ENCODE assay signal across 8 mouse cellular contexts in the genomic region with DNA sequence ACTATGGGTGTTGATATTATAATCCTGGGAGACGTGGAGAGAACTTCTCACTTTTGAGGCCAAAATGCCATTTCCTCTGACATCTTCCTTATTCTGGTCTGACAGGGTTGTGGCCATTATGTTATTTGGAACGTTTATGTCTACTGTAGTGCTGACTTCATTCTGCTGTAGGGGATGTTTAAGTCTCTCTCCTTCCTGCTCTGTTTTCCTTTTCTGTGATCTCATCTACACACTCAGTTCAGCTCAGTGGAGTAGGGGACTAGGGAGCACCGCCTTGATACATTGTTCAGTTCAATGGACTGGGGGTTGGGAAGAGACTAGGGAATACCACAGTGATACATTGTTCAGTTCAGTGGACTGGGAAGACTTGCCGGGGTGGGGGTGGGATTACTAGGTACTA. TPM values are rescaled to one million over a fixed set of nuclear protein-coding genes. Genes with fewer than 3 reads are reported as not detected.
A peak's percentile ranks its signal among the peaks of the same experiment; 100 is the strongest.
DNase-seq lines count a peak whose midpoint lies in the region; ATAC-seq and TF ChIP-seq lines count a peak whose summit lies in the region.

No protein-coding gene starts in this region.

- no peak overlapping the region for H3K4me2 ChIP-seq in midbrain, embryonic 13.5 days (replicated peaks)
- H3K4me2 ChIP-seq in midbrain, embryonic 16.5 days (ENCODE audit: low read length): no peak overlapping the region
- H3K4me2 ChIP-seq in hindbrain, postnatal 0 days (ENCODE audit: low read depth, low read length): no peak overlapping the region

- no peak for TF ChIP-seq POLR2A in heart, adult 2 months (IDR thresholded peaks at IDR 0.05; ENCODE audit: insufficient read depth, low read depth, low read length)
- no peak for TF ChIP-seq POLR2A in small intestine, adult 2 months (IDR thresholded peaks at IDR 0.05; ENCODE audit: low read depth, low read length)

- ATAC-seq in midbrain, embryonic 13.5 days: peak; percentile 51; the same call in 1 of the 2 replicates
- no peak for ATAC-seq in midbrain, embryonic 16.5 days
- peak; percentile 51; the same call in 1 of the 2 replicates for ATAC-seq in hindbrain, postnatal 0 days

- no peaks in the 10 kb centered on the region; the same call in 1 of the 2 replicates for H3K9me3 ChIP-seq in midbrain, embryonic 13.5 days
- no peaks in the 10 kb centered on the region for H3K9me3 ChIP-seq in midbrain, embryonic 16.5 days (replicated peaks; ENCODE audit: control insufficient read depth, low read length, poor library complexity, severe bottlenecking)
- H3K9me3 ChIP-seq in hindbrain, postnatal 0 days (ENCODE audit: low read length): no peaks in the 10 kb centered on the region

- TF ChIP-seq EP300 in heart, adult 2 months (IDR thresholded peaks at IDR 0.05; ENCODE audit: insufficient read depth, low read depth, low read length): no peak

- peaks cover 16% of the 10 kb centered on the region for H3K4me1 ChIP-seq in heart, adult 2 months (ENCODE audit: control insufficient read depth, insufficient read depth, low read length)
- H3K4me1 ChIP-seq in midbrain, embryonic 13.5 days (replicated peaks): peaks cover 41% of the 10 kb centered on the region
- peaks cover 32% of the 10 kb centered on the region for H3K4me1 ChIP-seq in midbrain, embryonic 16.5 days (ENCODE audit: control insufficient read depth, insufficient read depth, low read length)
- peaks cover 9% of the 10 kb centered on the region; the same call in 1 of the 2 replicates for H3K4me1 ChIP-seq in hindbrain, postnatal 0 days (ENCODE audit: insufficient read depth, low read length)
- H3K4me1 ChIP-seq in small intestine, adult 2 months (ENCODE audit: control insufficient read depth, insufficient read depth, insufficient read length, low read length): peaks cover 8% of the 10 kb centered on the region; the same call in 1 of the 2 replicates

- peaks cover 24% of the 10 kb centered on the region for H3K36me3 ChIP-seq in heart, adult 2 months (ENCODE audit: control insufficient read depth, insufficient read depth, low read length)
- H3K36me3 ChIP-seq in midbrain, embryonic 13.5 days: 0 out of 2 replicates have a peak, but pooled peaks cover under 1% of the 10 kb centered on the region
- H3K36me3 ChIP-seq in midbrain, embryonic 16.5 days (ENCODE audit: control insufficient read depth, insufficient read depth, low read length): no peaks in the 10 kb centered on the region
- H3K36me3 ChIP-seq in hindbrain, postnatal 0 days (ENCODE audit: insufficient read depth, low read length): no peaks in the 10 kb centered on the region
- no peaks in the 10 kb centered on the region for H3K36me3 ChIP-seq in small intestine, adult 2 months (ENCODE audit: control insufficient read depth, insufficient read depth, low read length)

- H3K9ac ChIP-seq in heart, adult 2 months (ENCODE audit: low read depth, low read length): no peak overlapping the region
- no peak overlapping the region for H3K9ac ChIP-seq in midbrain, embryonic 13.5 days (replicated peaks)
- no peak overlapping the region for H3K9ac ChIP-seq in midbrain, embryonic 16.5 days (ENCODE audit: low read depth, low read length)
- no peak overlapping the region for H3K9ac ChIP-seq in hindbrain, postnatal 0 days (replicated peaks; ENCODE audit: low read length)

- no peak for DNase-seq in heart, adult 2 months
- no peak for DNase-seq in heart, adult 9 months (ENCODE audit: low spot score in 2 of 2)
- no peak for DNase-seq in hindbrain, postnatal 0 days (ENCODE audit: low spot score)
- no peak for DNase-seq in spleen, postnatal 36 days (ENCODE audit: low spot score in 2 of 2)
- no peak for DNase-seq in lung, adult 18-20 months

- H3K27me3 ChIP-seq in heart, adult 2 months (ENCODE audit: control insufficient read depth, insufficient read depth, low read length): no peaks in the 10 kb centered on the region
- H3K27me3 ChIP-seq in midbrain, embryonic 13.5 days: no peaks in the 10 kb centered on the region
- H3K27me3 ChIP-seq in midbrain, embryonic 16.5 days (ENCODE audit: control insufficient read depth, insufficient read depth, low read depth, low read length): no peaks in the 10 kb centered on the region
- no peaks in the 10 kb centered on the region for H3K27me3 ChIP-seq in hindbrain, postnatal 0 days (ENCODE audit: insufficient read depth, low read length)
- H3K27me3 ChIP-seq in small intestine, adult 2 months (ENCODE audit: control insufficient read depth, insufficient read depth, low read length): no peaks in the 10 kb centered on the region

- no peak overlapping the region for H3K4me3 ChIP-seq in heart, adult 2 months
- no peak overlapping the region for H3K4me3 ChIP-seq in midbrain, embryonic 13.5 days (replicated peaks)
- no peak overlapping the region for H3K4me3 ChIP-seq in midbrain, embryonic 16.5 days (ENCODE audit: low read depth, low read length)
- H3K4me3 ChIP-seq in hindbrain, postnatal 0 days (ENCODE audit: low read length): no peak overlapping the region
- no peak overlapping the region for H3K4me3 ChIP-seq in small intestine, adult 2 months (ENCODE audit: low read depth, low read length)

- WGBS in heart, adult 2 months: 33% methylated on average over 4 of the region's 4 CpGs
- 21% methylated on average over 4 of the region's 4 CpGs for WGBS in midbrain, embryonic 13.5 days
- 19% methylated on average over 4 of the region's 4 CpGs for WGBS in midbrain, embryonic 16.5 days
- WGBS in hindbrain, postnatal 0 days: 30% methylated on average over 4 of the region's 4 CpGs
- WGBS in small intestine, adult 2 months: 61% methylated on average over 4 of the region's 4 CpGs

- H3K27ac ChIP-seq in heart, adult 2 months: peak overlapping the region; percentile 0; the same call in 1 of the 2 replicates
- H3K27ac ChIP-seq in midbrain, embryonic 13.5 days: peak overlapping the region; percentile 21; the same call in 1 of the 2 replicates
- H3K27ac ChIP-seq in midbrain, embryonic 16.5 days (ENCODE audit: low read length): no peak overlapping the region
- H3K27ac ChIP-seq in hindbrain, postnatal 0 days: no peak overlapping the region
- H3K27ac ChIP-seq in small intestine, adult 2 months (ENCODE audit: insufficient read depth, low read depth, low read length): peak overlapping the region; percentile 67

- intact Hi-C loops in heart, adult 2 months (cut with DNase I): loop anchor here (5.0 kb wide), 1 partner anchor 44 kb away; no protein-coding TSS in a partner anchor

- peaks cover 6% of the 10 kb centered on the region for H3K79me2 ChIP-seq in heart, adult 2 months (replicated peaks; ENCODE audit: control insufficient read depth, insufficient read depth, low read length)

- no peak for TF ChIP-seq CTCF in heart, adult 2 months (IDR thresholded peaks at IDR 0.05)
- no peak for TF ChIP-seq CTCF in hindbrain, postnatal 0 days (IDR thresholded peaks at IDR 0.05; ENCODE audit: low read depth)
- no peak for TF ChIP-seq CTCF in small intestine, adult 2 months (IDR thresholded peaks at IDR 0.05; ENCODE audit: extremely low read depth, insufficient read length, insufficient replicate concordance, low read depth, low read length)

RNA-seq across cellular contexts. Expression of gene Cdk17, which starts 7.4 kb away (rescaled TPM):
- total RNA-seq in heart, adult 2 months (2021): 10 to 100 TPM; 14.3 to 18.8 TPM
- polyA plus RNA-seq in heart, adult 2 months (2012; rRNA removed): 16.6 and 22.5 TPM in 2 replicates
- 40.7 and 46.3 TPM in 2 replicates for polyA plus RNA-seq in midbrain, embryonic 13.5 days (2015; fragmentation: Nextera tagmentation; extraction: Ambion mirVana)
- 39.5 and 40.2 TPM in 2 replicates for polyA plus RNA-seq in midbrain, embryonic 16.5 days (2015; fragmentation: Nextera tagmentation; extraction: Ambion mirVana)
- 63.3 and 82.1 TPM in 2 replicates for total RNA-seq in hindbrain, postnatal 0 days (2014; rRNA removed)
- polyA plus RNA-seq in hindbrain, postnatal 0 days (2015; fragmentation: Nextera tagmentation; extraction: Ambion mirVana): 32.4 and 32.6 TPM in 2 replicates
- 4.3 and 5.2 TPM in 2 replicates for polyA plus RNA-seq in small intestine, adult 2 months (2012; rRNA removed)

Comparison
In these comparisons a context has a peak if more than half of its experiments do, and no peak if none do; other contexts are left out.
1. H3K27ac ChIP-seq: peak in heart, adult 2 months (single experiment), midbrain, embryonic 13.5 days (single experiment) and small intestine, adult 2 months (single experiment); none in midbrain, embryonic 16.5 days (single experiment) and hindbrain, postnatal 0 days (single experiment).